Mouse (Mus musculus) liver, adult 2 months (tissue): Measurements from ENCODE around the gene Hlf. TPM values are rescaled to one million over a fixed set of nuclear protein-coding genes. Genes with fewer than 3 reads are reported as not detected.

Experiments used
- DNase-seq: peaks from one replicate; pipeline ENCODE4 v3.0.0-alpha.2; 2011; ENCODE audit warnings: low read depth, low spot score; ENCODE audit errors: extremely low read depth
- H3K27ac ChIP-seq: fragments of 200-500 bp; replicated peaks from 2 replicates; pipeline ENCODE4 v1.5.1; 2012; ENCODE audit warnings: low read depth, mild to moderate bottlenecking, control low read depth, inconsistent platforms, low read length; ENCODE audit not compliant: insufficient read depth
- H3K27me3 ChIP-seq: fragments of 200-500 bp; 2 replicates; pipeline ENCODE4 v1.6.1; 2012; ENCODE audit warnings: mild to moderate bottlenecking, moderate library complexity, low read length, inconsistent platforms; ENCODE audit not compliant: control insufficient read depth, insufficient read depth
- H3K36me3 ChIP-seq: fragments of 200-500 bp; 2 replicates; pipeline ENCODE4 v1.6.1; 2012; ENCODE audit warnings: low read length, inconsistent platforms; ENCODE audit not compliant: control insufficient read depth, insufficient read depth
- H3K4me1 ChIP-seq: fragments of 200-500 bp; 2 replicates; pipeline ENCODE4 v1.6.1; 2011; ENCODE audit warnings: low read length; ENCODE audit not compliant: control insufficient read depth, insufficient read depth
- H3K4me3 ChIP-seq: fragments of 200-500 bp; 2 replicates; pipeline ENCODE4 v1.5.1; 2011; ENCODE audit warnings: low read depth, mild to moderate bottlenecking, control low read depth, low read length, moderate library complexity; ENCODE audit not compliant: insufficient read depth
- H3K79me2 ChIP-seq: fragments of 200-500 bp; 2 replicates; pipeline ENCODE4 v1.6.1; 2012; ENCODE audit warnings: inconsistent platforms, mild to moderate bottlenecking, low read length, moderate library complexity; ENCODE audit not compliant: control insufficient read depth, insufficient read depth
- H3K9ac ChIP-seq: fragments of 200-500 bp; 2 replicates; pipeline ENCODE4 v1.6.1; 2012; ENCODE audit warnings: low read depth, mild to moderate bottlenecking, control low read depth, inconsistent platforms, low read length
- CTCF ChIP-seq: fragments of 200-500 bp; IDR thresholded peaks from 2 replicates; pipeline ENCODE4 v1.5.1; 2011; ENCODE audit warnings: low read depth, low read length, control low read depth
- POLR2A ChIP-seq: fragments of 200-500 bp; IDR thresholded peaks from 2 replicates; pipeline ENCODE4 v1.6.1; 2011; ENCODE audit warnings: low read length, control low read depth; ENCODE audit not compliant: insufficient read depth; ENCODE audit errors: extremely low read depth
- WGBS: fragments of 180-500 bp; shearing (Covaris S2); methylation state at CpG from one replicate; pipeline ENCODE4 v1.1.7; 2018; 5-methylcytosine and 5-hydroxymethylcytosine counted together
- polyA plus RNA-seq: library from polyadenylated mRNA; depleted of rRNA; stranded (reverse); fragments of >200 nt; gene quantifications from 2 replicates; pipeline ENCODE4 v1.2.3, GENCODE M21; 2012; rRNA removed
- total RNA-seq: library from RNA; depleted of rRNA; stranded (reverse); fragments of >200 nt; gene quantifications from 2 replicates; pipeline ENCODE4 v1.2.3, GENCODE M21; 2014; rRNA removed

Gene Hlf
- total RNA-seq: 12.1 and 13.7 TPM in 2 replicates
- 18.3 and 25.2 TPM in 2 replicates for polyA plus RNA-seq

GRCm38 (mm10) chr11:90390817-90391173 is at the start of gene Hlf:
Gene Hlf (minus strand): TSS chr11:90390895.
- H3K36me3 ChIP-seq: no peaks in the 10 kb centered on the region
- peak within 1 kb of the TSS; percentile 70 for H3K9ac ChIP-seq
- no peaks in the 10 kb centered on the region for H3K27me3 ChIP-seq
- DNase-seq: peak; percentile 62
- TF ChIP-seq CTCF (no peak), POLR2A (no peak)
- H3K79me2 ChIP-seq: peaks cover 13% of the 10 kb centered on the region; the same call in 1 of the 2 replicates
- H3K27ac ChIP-seq: no peak within 1 kb of the TSS
- H3K4me1 ChIP-seq: peaks cover 6% of the 10 kb centered on the region; the same call in 1 of the 2 replicates
- peak within 1 kb of the TSS; percentile 59 for H3K4me3 ChIP-seq
- WGBS: under 1% methylated on average over 40 of the region's 40 CpGs

DNA sequence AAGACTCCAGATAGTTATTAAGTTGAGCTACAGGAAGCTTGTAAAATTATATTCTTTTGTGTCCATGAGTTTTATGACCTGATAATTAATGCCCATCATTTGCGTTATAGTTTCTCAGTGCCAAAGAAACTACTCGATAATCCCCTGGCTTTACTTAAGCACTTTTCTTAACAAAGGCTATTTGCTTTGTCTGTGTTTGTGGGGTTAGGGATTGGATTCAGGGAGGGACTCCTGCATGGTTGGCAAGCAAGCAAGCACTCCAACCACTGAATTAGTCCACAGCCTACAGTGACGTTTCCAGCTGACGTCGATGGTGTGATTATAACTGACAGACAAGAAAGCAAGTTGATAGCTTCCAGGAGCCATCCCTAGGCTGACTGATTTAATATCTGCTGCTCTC is 48.1 kb upstream of the Hlf start:
- no peak for DNase-seq
- 55% methylated on average over 5 of the region's 5 CpGs for WGBS

GRCm38 (mm10) chr11:90425207-90425525 is 34.5 kb upstream of the Hlf start:
- Histone ChIP-seq H3K4me3 (no peak overlapping the region), H3K36me3 (no peaks in the 10 kb centered on the region), H3K79me2 (no peaks in the 10 kb centered on the region), H3K27ac (no peak overlapping the region), H3K4me1 (no peaks in the 10 kb centered on the region), H3K27me3 (no peaks in the 10 kb centered on the region), H3K9ac (no peak overlapping the region)
- WGBS: 67% methylated on average over 4 of the region's 4 CpGs
- no peak for TF ChIP-seq POLR2A
- no peak for TF ChIP-seq CTCF
- DNase-seq: no peak

More for the DNA sequence above, 48.1 kb upstream of the Hlf start:
- Histone ChIP-seq H3K36me3 (no peaks in the 10 kb centered on the region), H3K27ac (no peak overlapping the region), H3K27me3 (no peaks in the 10 kb centered on the region), H3K4me1 (no peaks in the 10 kb centered on the region), H3K9ac (no peak overlapping the region), H3K79me2 (no peaks in the 10 kb centered on the region), H3K4me3 (no peak overlapping the region)
- no peak for TF ChIP-seq POLR2A
- no peak for TF ChIP-seq CTCF

GRCm38 (mm10) chr11:90424334-90425206 is 33.9 kb upstream of the Hlf start:
- Histone ChIP-seq H3K4me1 (no peaks in the 10 kb centered on the region), H3K4me3 (no peak overlapping the region), H3K27ac (no peak overlapping the region), H3K9ac (no peak overlapping the region), H3K27me3 (no peaks in the 10 kb centered on the region), H3K36me3 (no peaks in the 10 kb centered on the region), H3K79me2 (no peaks in the 10 kb centered on the region)
- no peak for TF ChIP-seq CTCF
- TF ChIP-seq POLR2A: no peak
- WGBS: 76% methylated on average over 11 of the region's 11 CpGs
- no peak for DNase-seq

GRCm38 (mm10) chr11:90423896-90424295 is 33.2 kb upstream of the Hlf start:
- no peaks in the 10 kb centered on the region for H3K79me2 ChIP-seq
- H3K27me3 ChIP-seq: no peaks in the 10 kb centered on the region
- WGBS: 75% methylated on average over 3 of the region's 3 CpGs
- no peak overlapping the region for H3K4me3 ChIP-seq
- H3K27ac ChIP-seq: no peak overlapping the region
- H3K4me1 ChIP-seq: no peaks in the 10 kb centered on the region
- TF ChIP-seq CTCF (no peak), POLR2A (no peak)
- no peaks in the 10 kb centered on the region for H3K36me3 ChIP-seq
- H3K9ac ChIP-seq: no peak overlapping the region
- no peak for DNase-seq

- 87% methylated on average over 11 of the region's 11 CpGs for WGBS
- TF ChIP-seq POLR2A (no peak), CTCF (no peak)
- no peak for DNase-seq
- Histone ChIP-seq H3K27me3 (no peaks in the 10 kb centered on the region), H3K9ac (no peak overlapping the region), H3K36me3 (no peaks in the 10 kb centered on the region), H3K79me2 (no peaks in the 10 kb centered on the region), H3K27ac (no peak overlapping the region), H3K4me3 (no peak overlapping the region), H3K4me1 (peaks cover 2% of the 10 kb centered on the region; the same call in 1 of the 2 replicates)
Measured at GRCm38 (mm10) chr11:90419706-90420105, 29.0 kb upstream of the Hlf start.
